19 mouse cellular contexts compared by ENCODE assay signal in the genomic region with DNA sequence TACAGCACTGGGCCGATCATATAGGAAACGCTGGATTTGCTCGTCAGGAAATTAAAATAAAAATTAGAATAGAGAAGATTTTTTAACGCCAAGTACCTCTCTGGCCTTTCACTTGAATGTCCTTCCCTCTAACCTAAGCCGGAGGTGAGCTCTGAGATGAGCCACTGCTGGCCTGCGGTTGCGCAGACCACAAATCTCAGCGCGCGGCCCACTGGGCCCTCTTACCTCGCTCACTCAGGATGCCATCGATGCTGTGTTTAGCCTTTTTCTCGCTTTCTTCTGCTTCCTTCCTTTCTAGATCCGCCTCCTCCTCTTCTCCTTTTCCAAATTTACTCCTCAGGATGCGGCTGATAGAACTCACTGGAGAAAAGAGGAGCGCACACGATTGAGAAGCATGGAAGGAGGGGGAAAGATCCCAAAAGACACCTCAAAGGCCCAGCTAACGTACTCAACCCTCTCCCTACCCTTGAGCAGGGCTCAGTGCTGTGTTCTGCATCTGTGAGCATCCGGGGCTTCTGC. TPM values are rescaled to one million over a fixed set of nuclear protein-coding genes. Genes with fewer than 3 reads are reported as not detected.
DNase-seq lines count a peak whose midpoint lies in the region; ATAC-seq lines count a peak whose summit lies in the region.
"Had no signal": no experiment of that assay in that cellular context is flagged by ENCODE, and none has a peak within 500 bp of the region (broad histone marks: within the 10 kb centered on the region; RNA-seq: fewer than 3 reads in every experiment).

No protein-coding gene starts in this region.

- WGBS in forebrain, embryonic 10.5 days = 11% methylated on average over 19 of the region's 19 CpGs
- 15% methylated on average over 18 of the region's 19 CpGs for WGBS in forebrain, embryonic 13.5 days
- 8% methylated on average over 19 of the region's 19 CpGs for WGBS in hindbrain, embryonic 10.5 days
- WGBS in midbrain, embryonic 11.5 days = 5% methylated on average over 19 of the region's 19 CpGs
- 10% methylated on average over 19 of the region's 19 CpGs for WGBS in neural tube, embryonic 13.5 days

- no peak overlapping the region for H3K4me2 ChIP-seq in forebrain, embryonic 13.5 days
- H3K4me2 ChIP-seq in midbrain, embryonic 11.5 days = peak overlapping the region; percentile 72
- peak overlapping the region; percentile 74 for H3K4me2 ChIP-seq in neural tube, embryonic 13.5 days
- H3K4me2 ChIP-seq: lung, embryonic 14.5 days had no signal

- H3K4me3 ChIP-seq in forebrain, embryonic 10.5 days = peak overlapping the region; percentile 37
- H3K4me3 ChIP-seq in forebrain, embryonic 13.5 days = no peak overlapping the region
- H3K4me3 ChIP-seq in hindbrain, embryonic 10.5 days = peak overlapping the region; percentile 72
- H3K4me3 ChIP-seq in midbrain, embryonic 11.5 days (ENCODE audit: low read depth, low read length) = peak overlapping the region; percentile 71
- H3K4me3 ChIP-seq in neural tube, embryonic 13.5 days = peak overlapping the region; percentile 46
- H3K4me3 ChIP-seq: left cerebral cortex, adult 2 months had no signal

- no peak for ATAC-seq in forebrain, embryonic 13.5 days
- ATAC-seq in midbrain, embryonic 11.5 days (ENCODE audit: low FRiP score) = no peak
- ATAC-seq in neural tube, embryonic 13.5 days (ENCODE audit: low read depth) = no peak
- ATAC-seq: intestine, postnatal 0 days had no signal

- no peaks in the 10 kb centered on the region for H3K9me3 ChIP-seq in forebrain, embryonic 10.5 days
- H3K9me3 ChIP-seq in forebrain, embryonic 13.5 days (replicated peaks) = no peaks in the 10 kb centered on the region
- no peaks in the 10 kb centered on the region for H3K9me3 ChIP-seq in hindbrain, embryonic 10.5 days
- no peaks in the 10 kb centered on the region for H3K9me3 ChIP-seq in midbrain, embryonic 11.5 days (ENCODE audit: control insufficient read depth, low read length)
- H3K9me3 ChIP-seq in neural tube, embryonic 13.5 days = no peaks in the 10 kb centered on the region

- no peak overlapping the region for H3K9ac ChIP-seq in forebrain, embryonic 13.5 days
- H3K9ac ChIP-seq in midbrain, embryonic 11.5 days (ENCODE audit: low read length) = peak overlapping the region; percentile 85
- peak overlapping the region; percentile 67 for H3K9ac ChIP-seq in neural tube, embryonic 13.5 days
- H3K9ac ChIP-seq: lung, embryonic 14.5 days had no signal

- peaks cover 86% of the 10 kb centered on the region for H3K4me1 ChIP-seq in forebrain, embryonic 10.5 days
- H3K4me1 ChIP-seq in forebrain, embryonic 13.5 days = peaks cover 40% of the 10 kb centered on the region
- peaks cover 66% of the 10 kb centered on the region for H3K4me1 ChIP-seq in hindbrain, embryonic 10.5 days (replicated peaks)
- H3K4me1 ChIP-seq in midbrain, embryonic 11.5 days (ENCODE audit: control insufficient read depth, insufficient read depth, low read length) = peaks cover 21% of the 10 kb centered on the region
- H3K4me1 ChIP-seq in neural tube, embryonic 13.5 days (replicated peaks) = peaks cover 65% of the 10 kb centered on the region

- H3K27ac ChIP-seq in forebrain, embryonic 10.5 days = peak overlapping the region; percentile 71
- H3K27ac ChIP-seq in forebrain, embryonic 13.5 days = no peak overlapping the region
- H3K27ac ChIP-seq in hindbrain, embryonic 10.5 days = peak overlapping the region; percentile 95
- H3K27ac ChIP-seq in midbrain, embryonic 11.5 days (ENCODE audit: low read depth, low read length) = peak overlapping the region; percentile 91
- peak overlapping the region; percentile 67 for H3K27ac ChIP-seq in neural tube, embryonic 13.5 days (replicated peaks)
- H3K27ac ChIP-seq: left cerebral cortex, adult 2 months; stomach, postnatal 0 days had no signal

- H3K27me3 ChIP-seq in forebrain, embryonic 10.5 days (ENCODE audit: poor library complexity, severe bottlenecking) = peaks cover 100% of the 10 kb centered on the region
- peaks cover 99% of the 10 kb centered on the region for H3K27me3 ChIP-seq in forebrain, embryonic 13.5 days
- H3K27me3 ChIP-seq in hindbrain, embryonic 10.5 days (ENCODE audit: insufficient read depth, poor library complexity, severe bottlenecking) = peaks cover 98% of the 10 kb centered on the region
- H3K27me3 ChIP-seq in midbrain, embryonic 11.5 days (ENCODE audit: control insufficient read depth, insufficient read depth, low read length) = peaks cover 65% of the 10 kb centered on the region
- H3K27me3 ChIP-seq in neural tube, embryonic 13.5 days = peaks cover 88% of the 10 kb centered on the region

- no peak for DNase-seq in forebrain, embryonic 10.5 days (ENCODE audit: extremely low spot score, low spot score)
- DNase-seq in hindbrain, embryonic 10.5 days (ENCODE audit: low spot score) = peak; percentile 34
- DNase-seq in midbrain, embryonic 11.5 days (ENCODE audit: low spot score, missing footprints) = peak; percentile 96
- DNase-seq in layer of hippocampus, postnatal 25 days (ENCODE audit: extremely low spot score in 1 of 2, low spot score in 1 of 2) = no peak
- no peak for DNase-seq in left cerebral cortex, adult 18-20 months (ENCODE audit: low spot score in 2 of 2)
- DNase-seq in gastrocnemius, adult 8-10 months (ENCODE audit: low spot score in 2 of 2) = no peak
- DNase-seq: cerebellum, postnatal 25 days; heart, adult 18-20 months; heart, postnatal 14 days; kidney, postnatal 14 days; lung, embryonic 14.5 days; right cerebral cortex, adult 18-20 months; thymus, postnatal 4 days had no signal

- no peaks in the 10 kb centered on the region for H3K36me3 ChIP-seq in forebrain, embryonic 10.5 days (replicated peaks)
- H3K36me3 ChIP-seq in forebrain, embryonic 13.5 days (ENCODE audit: poor library complexity, severe bottlenecking) = no peaks in the 10 kb centered on the region
- H3K36me3 ChIP-seq in hindbrain, embryonic 10.5 days = peaks cover 42% of the 10 kb centered on the region
- H3K36me3 ChIP-seq in midbrain, embryonic 11.5 days (ENCODE audit: control insufficient read depth, insufficient read depth, low read length) = no peaks in the 10 kb centered on the region; the same call in 1 of the 2 replicates
- no peaks in the 10 kb centered on the region for H3K36me3 ChIP-seq in neural tube, embryonic 13.5 days

RNA-seq across cellular contexts. Expression of a gene that starts 4.7 kb away (rescaled TPM):
- polyA plus RNA-seq in forebrain, embryonic 10.5 days (2016; fragmentation: Nextera tagmentation; extraction: Ambion mirVana) = 12.2 and 13.0 TPM in 2 replicates
- polyA plus RNA-seq in forebrain, embryonic 13.5 days (2015; fragmentation: Nextera tagmentation; extraction: Ambion mirVana) = 0.53 and 0.65 TPM in 2 replicates
- polyA plus RNA-seq in hindbrain, embryonic 10.5 days (2016; fragmentation: Nextera tagmentation; extraction: Ambion mirVana) = 47.6 and 54.6 TPM in 2 replicates
- polyA plus RNA-seq in midbrain, embryonic 11.5 days (2014; fragmentation: Nextera tagmentation; extraction: Ambion mirVana) = 38.1 and 41.5 TPM in 2 replicates
- polyA plus RNA-seq in neural tube, embryonic 13.5 days (2015; fragmentation: Nextera tagmentation; extraction: Ambion mirVana) = 12.9 and 17.0 TPM in 2 replicates
- total RNA-seq in layer of hippocampus, postnatal 25 days (2021) = not detected
- not detected for total RNA-seq in left cerebral cortex, adult 18-20 months (2021)
- not detected for total RNA-seq in gastrocnemius, adult 8-10 months (2022)
- total RNA-seq: adrenal gland, adult 18-20 months; heart, adult 18-20 months; left cerebral cortex, adult 2 months had no signal
- polyA plus RNA-seq: intestine, postnatal 0 days; lung, embryonic 14.5 days; stomach, postnatal 0 days had no signal

Comparison
In these comparisons a context has a peak if more than half of its experiments do, and no peak if none do; other contexts are left out.
1. DNase-seq: peak in hindbrain, embryonic 10.5 days (single experiment) and midbrain, embryonic 11.5 days (single experiment); none in forebrain, embryonic 10.5 days (single experiment), layer of hippocampus, postnatal 25 days (0 of 2), left cerebral cortex, adult 18-20 months (0 of 2) and gastrocnemius, adult 8-10 months (0 of 2).